Mouse (Mus musculus) ES-E14 (cell line): ENCODE data around the gene Efna4.

Experiments
- CHD2 ChIP-seq: IDR thresholded peaks from 2 replicates; pipeline ENCODE4 v1.6.1; 2014; ENCODE audit warnings: mild to moderate bottlenecking, low read depth, low read length, inconsistent platforms
- MAFK ChIP-seq: IDR thresholded peaks from 2 replicates; pipeline ENCODE4 v1.6.1; 2014; ENCODE audit warnings: mild to moderate bottlenecking, low read depth, low read length, inconsistent platforms; ENCODE audit not compliant: insufficient read depth
- ZNF384 ChIP-seq: IDR thresholded peaks from 2 replicates; pipeline ENCODE4 v1.6.1; 2012; ENCODE audit warnings: low read depth, low read length, inconsistent platforms

- no peak for TF ChIP-seq CHD2
- no peak for TF ChIP-seq ZNF384
- TF ChIP-seq MAFK = no peak
Observed at GRCm38 (mm10) chr3:89341794-89342193, 4.0 kb upstream of the Efna4 start.
